Mouse (Mus musculus) myocyte (in vitro differentiated cells): ENCODE measurements around the gene Nkx3-2. TPM values are rescaled to one million over a fixed set of nuclear protein-coding genes. Genes with fewer than 3 reads are reported as not detected.

Experiments
- H3K27me3 ChIP-seq: one replicate; pipeline ENCODE4 v1.6.1; 2011; ENCODE audit not compliant: control insufficient read depth, insufficient read depth, insufficient read length
- H3K36me3 ChIP-seq: one replicate; pipeline ENCODE4 v1.6.1; 2011; ENCODE audit not compliant: control insufficient read depth, insufficient read depth
- H3K4me2 ChIP-seq: one replicate; pipeline ENCODE4 v1.6.1; 2011; ENCODE audit warnings: low read depth, control low read depth
- H3K4me3 ChIP-seq: one replicate; pipeline ENCODE4 v1.5.1; 2011; ENCODE audit warnings: mild to moderate bottlenecking, control low read depth, moderate library complexity
- H3K79me2 ChIP-seq: one replicate; pipeline ENCODE4 v1.6.1; 2011; ENCODE audit not compliant: control insufficient read depth, insufficient read depth
- H3ac ChIP-seq: one replicate; pipeline ENCODE4 v1.6.1; 2011; ENCODE audit not compliant: control insufficient read depth, insufficient read length
- CEBPB ChIP-seq: IDR thresholded peaks from 2 replicates; pipeline ENCODE4 v1.6.1; 2011; ENCODE audit warnings: mild to moderate bottlenecking, moderate library complexity; ENCODE audit not compliant: poor library complexity, insufficient read depth, severe bottlenecking
- E2F4 ChIP-seq: IDR thresholded peaks from one replicate; pipeline ENCODE4 v1.6.1; 2011; ENCODE audit warnings: mild to moderate bottlenecking, control low read depth, moderate library complexity; ENCODE audit not compliant: insufficient read depth
- MAX ChIP-seq: IDR thresholded peaks from one replicate; pipeline ENCODE4 v1.6.1; 2011; ENCODE audit warnings: low read depth, mild to moderate bottlenecking, control low read depth
- MYOD1 ChIP-seq, 3 experiments: IDR thresholded peaks; one replicate each; pipeline ENCODE4 v1.6.1; 2011; ENCODE audit warnings: control low read depth in 2 of 3, low read depth in 2 of 3, mild to moderate bottlenecking in 2 of 3, moderate library complexity in 1 of 3; ENCODE audit not compliant: insufficient read length in 2 of 3, control insufficient read depth in 1 of 3
- MYOG ChIP-seq, 3 experiments: IDR thresholded peaks; one replicate each; pipeline ENCODE4 v1.6.1; 2011; ENCODE audit warnings: control low read depth in 2 of 3, low read depth in 2 of 3, mild to moderate bottlenecking in 2 of 3; ENCODE audit not compliant: insufficient read length in 2 of 3, control insufficient read depth in 1 of 3, insufficient read depth in 1 of 3
- POLR2A ChIP-seq: IDR thresholded peaks from one replicate; pipeline ENCODE4 v1.6.1; 2011; ENCODE audit warnings: low read depth, mild to moderate bottlenecking, control low read depth, moderate library complexity; ENCODE audit not compliant: insufficient read length
- POLR2AphosphoS2 ChIP-seq: IDR thresholded peaks from one replicate; pipeline ENCODE4 v1.6.1; 2011; ENCODE audit warnings: low read depth, control low read depth; ENCODE audit not compliant: insufficient read length
- REST ChIP-seq: IDR thresholded peaks from one replicate; pipeline ENCODE4 v1.6.1; 2011; ENCODE audit warnings: mild to moderate bottlenecking, control low read depth, moderate library complexity; ENCODE audit not compliant: insufficient read depth, insufficient read length
- SRF ChIP-seq: IDR thresholded peaks from one replicate; pipeline ENCODE4 v1.6.1; 2011; ENCODE audit warnings: low read depth; ENCODE audit not compliant: control insufficient read depth, insufficient read length
- TCF12 ChIP-seq: IDR thresholded peaks from one replicate; pipeline ENCODE4 v1.6.1; 2011; ENCODE audit warnings: mild to moderate bottlenecking, control low read depth; ENCODE audit not compliant: poor library complexity, insufficient read depth, severe bottlenecking
- TCF3 ChIP-seq: IDR thresholded peaks from one replicate; pipeline ENCODE4 v1.6.1; 2011; ENCODE audit warnings: low read depth, control low read depth; ENCODE audit not compliant: insufficient read length
- USF1 ChIP-seq: IDR thresholded peaks from one replicate; pipeline ENCODE4 v1.6.1; 2011; ENCODE audit warnings: low read depth, mild to moderate bottlenecking, control low read depth, moderate library complexity
- polyA plus RNA-seq: library from polyadenylated mRNA; unstranded; fragments of >200 nt; fragmentation: generic; extraction: Trizol; gene quantifications from one replicate; pipeline ENCODE4 v1.2.1, GENCODE M21; 2012; ENCODE audit warnings: missing spikeins

Gene Nkx3-2
- polyA plus RNA-seq, 1 experiment, result 0.11 TPM

DNA sequence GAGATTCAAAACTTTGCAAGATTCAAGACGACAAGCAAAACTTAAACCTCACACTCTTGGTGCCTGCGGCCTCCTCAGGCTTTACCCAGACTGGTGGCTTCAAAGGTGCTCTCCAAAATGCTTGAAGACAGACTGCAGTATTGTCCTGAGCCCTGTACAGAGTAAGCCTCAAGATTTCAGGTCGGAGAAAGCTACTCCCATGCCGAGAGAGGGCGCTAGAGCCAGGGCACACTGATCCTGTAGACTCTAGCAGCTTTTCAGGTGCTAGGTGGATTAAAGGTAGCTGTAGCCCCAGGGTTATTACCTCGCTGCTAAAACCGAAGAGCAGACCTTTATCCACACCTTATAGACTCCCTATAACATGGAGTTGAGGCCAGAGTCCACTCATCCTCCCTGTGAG, 20.1 kb downstream of the Nkx3-2 start:
- no peak overlapping the region for H3K4me3 ChIP-seq
- TF ChIP-seq E2F4 (no peak), SRF (no peak), POLR2A (no peak), TCF3 (no peak), MAX (no peak), CEBPB (no peak), MYOD1 (IDR thresholded peaks at IDR 0.05; ENCODE audit: control insufficient read depth in 1 of 3, insufficient read length in 2 of 3, low read depth in 2 of 3) (no peak), POLR2AphosphoS2 (no peak), USF1 (no peak), TCF12 (no peak), MYOG (IDR thresholded peaks at IDR 0.05; ENCODE audit: control insufficient read depth in 1 of 3, insufficient read depth in 1 of 3, insufficient read length in 2 of 3, low read depth in 2 of 3) (no peak), REST (no peak)
- peaks cover 11% of the 10 kb centered on the region for H3K27me3 ChIP-seq
- no peak overlapping the region for H3ac ChIP-seq
- no peaks in the 10 kb centered on the region for H3K79me2 ChIP-seq
- no peak overlapping the region for H3K4me2 ChIP-seq
- no peaks in the 10 kb centered on the region for H3K36me3 ChIP-seq

DNA sequence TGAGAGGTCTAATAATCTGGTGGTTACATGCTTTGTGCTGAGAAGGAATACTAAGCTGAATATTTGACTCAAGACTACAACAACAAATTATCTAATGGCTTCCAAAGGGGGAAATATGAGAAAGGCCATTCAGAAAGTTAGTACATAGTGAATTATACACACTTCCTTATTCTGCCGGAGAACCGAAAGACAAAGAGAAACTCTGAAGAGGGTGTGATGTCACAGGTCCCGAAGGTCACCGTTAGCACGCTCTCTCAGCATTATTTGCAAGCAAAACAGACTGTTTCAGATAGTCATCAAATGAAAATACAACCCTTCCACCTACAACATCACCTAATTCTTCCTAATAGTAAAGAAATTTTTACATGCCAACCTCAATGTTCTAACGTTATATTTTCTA, 25.5 kb downstream of the Nkx3-2 start:
- Histone ChIP-seq H3K4me3 (no peak overlapping the region), H3K36me3 (no peaks in the 10 kb centered on the region), H3K4me2 (no peak overlapping the region), H3ac (no peak overlapping the region), H3K79me2 (no peaks in the 10 kb centered on the region), H3K27me3 (no peaks in the 10 kb centered on the region)
- no peak for TF ChIP-seq REST
- no peak for TF ChIP-seq POLR2A
- TF ChIP-seq POLR2AphosphoS2, result no peak
- TF ChIP-seq SRF, result no peak

DNA sequence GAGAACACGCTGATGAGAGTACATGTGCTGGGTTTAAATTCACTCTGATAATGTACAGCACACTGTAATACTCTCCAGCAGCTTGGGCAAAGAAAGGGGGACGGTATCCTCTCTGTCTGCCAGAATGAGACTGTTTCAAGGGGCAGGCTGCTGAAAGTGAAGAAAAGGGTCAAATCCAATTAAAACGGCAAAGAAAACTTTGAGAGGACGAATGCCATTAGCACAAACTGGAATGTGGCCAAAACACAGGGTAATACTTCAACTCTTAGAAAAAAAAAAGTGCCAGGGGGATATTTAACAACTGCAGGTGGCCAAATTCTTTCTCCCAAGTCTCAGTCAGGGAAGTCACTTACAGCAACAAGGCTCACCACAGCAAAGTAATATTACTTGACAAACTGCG, 27.3 kb downstream of the Nkx3-2 start:
- Histone ChIP-seq H3K4me3 (no peak overlapping the region), H3K4me2 (no peak overlapping the region), H3K27me3 (no peaks in the 10 kb centered on the region), H3ac (no peak overlapping the region), H3K36me3 (no peaks in the 10 kb centered on the region), H3K79me2 (no peaks in the 10 kb centered on the region)
- TF ChIP-seq POLR2A (no peak), REST (no peak), MAX (no peak), CEBPB (no peak), POLR2AphosphoS2 (no peak), SRF (no peak), MYOD1 (IDR thresholded peaks at IDR 0.05; ENCODE audit: control insufficient read depth in 1 of 3, insufficient read length in 2 of 3, low read depth in 2 of 3) (no peak), MYOG (IDR thresholded peaks at IDR 0.05; ENCODE audit: control insufficient read depth in 1 of 3, insufficient read depth in 1 of 3, insufficient read length in 2 of 3, low read depth in 2 of 3) (no peak), USF1 (no peak), TCF3 (no peak), TCF12 (no peak), E2F4 (no peak)

DNA sequence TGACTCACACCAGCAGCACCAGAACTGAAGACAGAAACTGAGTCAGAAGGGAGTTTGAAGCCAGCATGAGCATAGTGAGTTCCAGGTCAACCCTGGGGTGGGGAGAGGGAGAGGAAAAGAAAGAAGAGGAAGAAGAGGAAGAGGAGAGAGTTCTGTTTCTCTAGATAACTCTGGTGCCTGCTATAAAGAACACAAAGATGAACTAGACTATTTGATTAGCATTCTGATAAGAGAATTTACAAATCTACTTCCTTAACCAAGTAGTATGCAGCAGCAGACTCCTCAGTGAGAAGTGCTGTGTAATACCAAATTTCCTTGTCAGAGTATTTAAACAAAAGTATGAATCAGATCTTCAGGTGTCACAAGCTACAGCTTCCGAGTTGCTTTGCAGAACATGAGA, 37.3 kb downstream of the Nkx3-2 start:
- H3K27me3 ChIP-seq, result no peaks in the 10 kb centered on the region
- no peaks in the 10 kb centered on the region for H3K36me3 ChIP-seq
- TF ChIP-seq POLR2AphosphoS2 (no peak), TCF3 (no peak), CEBPB (no peak), MYOG (IDR thresholded peaks at IDR 0.05; ENCODE audit: control insufficient read depth in 1 of 3, insufficient read depth in 1 of 3, insufficient read length in 2 of 3, low read depth in 2 of 3) (no peak), E2F4 (no peak), REST (no peak), USF1 (no peak), SRF (no peak), TCF12 (no peak), MAX (no peak), POLR2A (no peak), MYOD1 (IDR thresholded peaks at IDR 0.05; ENCODE audit: control insufficient read depth in 1 of 3, insufficient read length in 2 of 3, low read depth in 2 of 3) (no peak)
- no peak overlapping the region for H3K4me3 ChIP-seq
- no peak overlapping the region for H3K4me2 ChIP-seq
- no peak overlapping the region for H3ac ChIP-seq
- H3K79me2 ChIP-seq, result no peaks in the 10 kb centered on the region

DNA sequence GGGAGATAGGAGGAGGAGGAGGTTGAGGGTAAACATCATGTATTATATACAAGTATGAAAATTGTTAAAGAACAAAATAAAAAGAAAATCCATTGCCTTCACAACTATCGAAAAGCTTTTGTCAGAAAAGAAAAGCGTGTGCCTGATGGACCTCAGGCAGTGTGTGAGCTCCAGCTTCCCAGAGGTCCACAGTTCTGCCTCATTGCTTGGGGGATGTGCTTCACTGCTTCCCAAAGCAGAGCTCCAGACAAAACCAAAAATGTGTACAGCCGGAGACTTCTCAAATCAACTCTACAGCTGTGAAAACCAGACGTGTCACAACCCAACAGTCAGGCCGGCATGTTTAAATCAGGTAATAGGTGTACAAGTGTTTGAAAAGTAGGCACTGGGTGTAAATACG, 38.7 kb downstream of the Nkx3-2 start:
- Histone ChIP-seq H3K27me3 (no peaks in the 10 kb centered on the region), H3ac (no peak overlapping the region), H3K4me3 (no peak overlapping the region), H3K36me3 (no peaks in the 10 kb centered on the region), H3K79me2 (no peaks in the 10 kb centered on the region), H3K4me2 (no peak overlapping the region)
- TF ChIP-seq MYOG (IDR thresholded peaks at IDR 0.05; ENCODE audit: control insufficient read depth in 1 of 3, insufficient read depth in 1 of 3, insufficient read length in 2 of 3, low read depth in 2 of 3), result no peak
- no peak for TF ChIP-seq TCF12
- TF ChIP-seq TCF3, result no peak

Other genes with a start within 250 kb of the Nkx3-2 start
- gene Rab28, start 56.3 kb downstream of the Nkx3-2 start, polyA plus RNA-seq, result 48.6 TPM
- 3.4 TPM for gene Bod1l, start 79.8 kb upstream of the Nkx3-2 start, polyA plus RNA-seq